Mouse (Mus musculus): ENCODE data around the gene Cdyl. TPM values are rescaled to one million over a fixed set of nuclear protein-coding genes. Genes with fewer than 3 reads are reported as not detected.

Cdyl gene
- total RNA-seq, 2 experiments from 2014 or later: 6.2 to 6.5 TPM

GRCm38 (mm10) chr13:35726025-35726424, 66.4 kb downstream of the Cdyl start:
- no peak for TF ChIP-seq CTCF (IDR thresholded peaks at IDR 0.05)
- no peak overlapping the region for H3K27ac ChIP-seq
- H3K4me3 ChIP-seq: no peak overlapping the region
- DNase-seq: no peak
- intact Hi-C loops (cut with DNase I): no loop called here

GRCm38 (mm10) chr13:35732131-35732530, 72.5 kb downstream of the Cdyl start:
- no peak overlapping the region for H3K27ac ChIP-seq
- no peak for TF ChIP-seq CTCF (IDR thresholded peaks at IDR 0.05)
- intact Hi-C loops (cut with DNase I): no loop called here
- H3K4me3 ChIP-seq: no peak overlapping the region
- no peak for DNase-seq

- TF ChIP-seq CTCF (IDR thresholded peaks at IDR 0.05): no peak
- intact Hi-C loops (cut with DNase I): no loop called here
These were observed 73.4 kb downstream of the Cdyl start for GRCm38 (mm10) chr13:35732891-35733596.

GRCm38 (mm10) chr13:35737565-35737964, 77.9 kb downstream of the Cdyl start:
- no peak for TF ChIP-seq CTCF (IDR thresholded peaks at IDR 0.05)
- Histone ChIP-seq H3K27ac (no peak overlapping the region), H3K4me3 (no peak overlapping the region)
- DNase-seq: no peak
- intact Hi-C loops (cut with DNase I): no loop called here

More at GRCm38 (mm10) chr13:35732891-35733596, 73.4 kb downstream of the Cdyl start:
- Histone ChIP-seq H3K27ac (no peak overlapping the region), H3K4me3 (no peak overlapping the region)
- DNase-seq: no peak

- intact Hi-C loops (cut with DNase I): no loop called here
- H3K27ac ChIP-seq: no peak overlapping the region
- no peak overlapping the region for H3K4me3 ChIP-seq
- TF ChIP-seq CTCF (IDR thresholded peaks at IDR 0.05): no peak
- no peak for DNase-seq
These were observed 78.6 kb downstream of the Cdyl start for GRCm38 (mm10) chr13:35738210-35738609.

GRCm38 (mm10) chr13:35739473-35739872, 79.8 kb downstream of the Cdyl start:
- no peak for TF ChIP-seq CTCF (IDR thresholded peaks at IDR 0.05)
- H3K27ac ChIP-seq: no peak overlapping the region
- intact Hi-C loops (cut with DNase I): no loop called here
- no peak for DNase-seq
- H3K4me3 ChIP-seq: no peak overlapping the region

- peak overlapping the region; percentile 93 for H3K27ac ChIP-seq
- intact Hi-C loops (cut with DNase I): loop anchor here (5.0 to 10.0 kb wide), 4 partner anchors 42 to 746 kb away; no protein-coding TSS in a partner anchor
These were observed 80.8 kb downstream of the Cdyl start for GRCm38 (mm10) chr13:35740301-35741039.

GRCm38 (mm10) chr13:35741040-35741619, 81.5 kb downstream of the Cdyl start:
- intact Hi-C loops (cut with DNase I): loop anchor here (5.0 to 10.0 kb wide), 4 partner anchors 41 to 746 kb away; no protein-coding TSS in a partner anchor
- peak; percentile 98 for DNase-seq
- H3K27ac ChIP-seq: peak overlapping the region; percentile 93
- peak overlapping the region; percentile 98 for H3K4me3 ChIP-seq
- peak; percentile 60 for TF ChIP-seq CTCF (IDR thresholded peaks at IDR 0.05)

More at GRCm38 (mm10) chr13:35740301-35741039, 80.8 kb downstream of the Cdyl start:
- no peak for TF ChIP-seq CTCF (IDR thresholded peaks at IDR 0.05)
- peak; percentile 92 for DNase-seq
- peak overlapping the region; percentile 98 for H3K4me3 ChIP-seq

- TF ChIP-seq CTCF (IDR thresholded peaks at IDR 0.05): no peak
- Histone ChIP-seq H3K27ac (peak overlapping the region; percentile 93), H3K4me3 (peak overlapping the region; percentile 98)
- intact Hi-C loops (cut with DNase I): loop anchor here (5.0 to 10.0 kb wide), 4 partner anchors 40 to 747 kb away; no protein-coding TSS in a partner anchor
- DNase-seq: peak; percentile 79
These were observed 82.2 kb downstream of the Cdyl start for GRCm38 (mm10) chr13:35741620-35742421.

GRCm38 (mm10) chr13:35742696-35743095, 83.1 kb downstream of the Cdyl start:
- intact Hi-C loops (cut with DNase I): loop anchor here (5.0 to 10.0 kb wide), 4 partner anchors 40 to 748 kb away; no protein-coding TSS in a partner anchor
- TF ChIP-seq CTCF (IDR thresholded peaks at IDR 0.05): no peak
- Histone ChIP-seq H3K4me3 (peak overlapping the region; percentile 98), H3K27ac (no peak overlapping the region; the same call in 1 of the 2 replicates)
- no peak for DNase-seq

GRCm38 (mm10) chr13:35743196-35743595, 83.6 kb downstream of the Cdyl start:
- no peak for TF ChIP-seq CTCF (IDR thresholded peaks at IDR 0.05)
- intact Hi-C loops (cut with DNase I): loop anchor here (5.0 to 10.0 kb wide), 4 partner anchors 39 to 748 kb away; no protein-coding TSS in a partner anchor
- H3K27ac ChIP-seq: no peak overlapping the region
- no peak for DNase-seq
- no peak overlapping the region; the same call in 1 of the 2 replicates for H3K4me3 ChIP-seq

- Histone ChIP-seq H3K4me3 (no peak overlapping the region), H3K27ac (no peak overlapping the region)
- no peak for TF ChIP-seq CTCF (IDR thresholded peaks at IDR 0.05)
- intact Hi-C loops (cut with DNase I): loop anchor here (10.0 kb wide), 1 partner anchor 754 kb away; no protein-coding TSS in a partner anchor
- no peak for DNase-seq
These were observed 89.6 kb downstream of the Cdyl start for GRCm38 (mm10) chr13:35749194-35749593.

All from gastrocnemius, adult 2 months (tissue).